Mouse (Mus musculus) forebrain, embryonic 12.5 days (tissue): ENCODE data around the gene Atp2b2. TPM values are rescaled to one million over a fixed set of nuclear protein-coding genes. Genes with fewer than 3 reads are reported as not detected.

Experiments
- ATAC-seq: fragments of 200-750 bp; cut with Nextera tagmentation; 2 replicates; pipeline ENCODE4 v1.8.0; 2017; ENCODE audit warnings: moderate TSS enrichment; ENCODE audit not compliant: low FRiP score
- H3K27ac ChIP-seq: fragments of 300-500 bp; sonication (generic); 2 replicates; pipeline ENCODE4 v1.5.1; 2016; ENCODE audit warnings: mild to moderate bottlenecking
- H3K27me3 ChIP-seq: fragments of 300-500 bp; sonication (generic); 2 replicates; pipeline ENCODE4 v1.6.1; 2016; ENCODE audit warnings: mild to moderate bottlenecking
- H3K36me3 ChIP-seq: fragments of 300-500 bp; sonication (generic); replicated peaks from 2 replicates; pipeline ENCODE4 v1.6.1; 2016; ENCODE audit warnings: mild to moderate bottlenecking
- H3K4me1 ChIP-seq: fragments of 300-500 bp; sonication (generic); 2 replicates; pipeline ENCODE4 v1.6.1; 2016
- H3K4me2 ChIP-seq: fragments of 300-500 bp; sonication (generic); 2 replicates; pipeline ENCODE4 v1.6.1; 2016; ENCODE audit warnings: mild to moderate bottlenecking, moderate library complexity
- H3K4me3 ChIP-seq: fragments of 300-500 bp; sonication (generic); replicated peaks from 2 replicates; pipeline ENCODE4 v1.5.1; 2016; ENCODE audit warnings: mild to moderate bottlenecking
- H3K9ac ChIP-seq: fragments of 300-500 bp; sonication (generic); 2 replicates; pipeline ENCODE4 v1.6.1; 2016; ENCODE audit warnings: mild to moderate bottlenecking
- H3K9me3 ChIP-seq: fragments of 300-500 bp; sonication (generic); 2 replicates; pipeline ENCODE4 v1.6.1; 2016
- WGBS: fragments of 180-500 bp; shearing (Covaris S2); methylation state at CpG from one replicate; pipeline ENCODE4 v1.1.7; 2016; 5-methylcytosine and 5-hydroxymethylcytosine counted together
- polyA plus RNA-seq: library from polyadenylated mRNA; unstranded; fragments of >200 nt; fragmentation: Nextera tagmentation; extraction: Ambion mirVana; gene quantifications from 2 replicates; pipeline ENCODE4 v1.2.1, GENCODE M21; 2016

Gene Atp2b2
- polyA plus RNA-seq, 1 experiment from 2014 or later: 8.0 TPM

DNA sequence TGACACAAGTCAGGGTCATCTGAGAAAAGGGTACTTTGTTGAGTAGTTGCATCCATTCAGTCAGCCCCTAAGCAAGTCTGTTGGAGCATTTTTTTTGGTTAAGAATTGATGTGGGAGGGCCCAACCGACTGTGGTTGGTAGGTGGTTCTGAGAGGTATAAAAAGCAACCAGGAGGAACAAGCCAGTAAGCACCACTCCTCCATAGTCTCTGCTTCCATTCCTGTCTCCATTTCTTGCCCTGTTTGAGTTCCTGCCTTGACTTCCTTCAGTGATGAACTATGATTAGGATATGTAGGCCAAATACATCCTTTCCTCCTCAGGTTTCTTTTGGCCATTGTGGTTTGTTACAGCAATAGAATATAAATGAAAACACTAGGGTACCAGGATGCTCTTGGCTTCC lies 299.3 kb downstream of the Atp2b2 start:
- peaks cover 12% of the 10 kb centered on the region for H3K4me1 ChIP-seq
- no peak overlapping the region for H3K4me3 ChIP-seq
- no peak overlapping the region for H3K27ac ChIP-seq
- H3K9ac ChIP-seq: no peak overlapping the region
- peaks cover 2% of the 10 kb centered on the region; the same call in 1 of the 2 replicates for H3K27me3 ChIP-seq
- H3K36me3 ChIP-seq: peaks cover 4% of the 10 kb centered on the region; the same call in 1 of the 2 replicates
- 50% methylated on average over 1 of the region's 1 CpGs for WGBS
- no peaks in the 10 kb centered on the region for H3K9me3 ChIP-seq
- H3K4me2 ChIP-seq: no peak overlapping the region
- ATAC-seq: no peak

DNA sequence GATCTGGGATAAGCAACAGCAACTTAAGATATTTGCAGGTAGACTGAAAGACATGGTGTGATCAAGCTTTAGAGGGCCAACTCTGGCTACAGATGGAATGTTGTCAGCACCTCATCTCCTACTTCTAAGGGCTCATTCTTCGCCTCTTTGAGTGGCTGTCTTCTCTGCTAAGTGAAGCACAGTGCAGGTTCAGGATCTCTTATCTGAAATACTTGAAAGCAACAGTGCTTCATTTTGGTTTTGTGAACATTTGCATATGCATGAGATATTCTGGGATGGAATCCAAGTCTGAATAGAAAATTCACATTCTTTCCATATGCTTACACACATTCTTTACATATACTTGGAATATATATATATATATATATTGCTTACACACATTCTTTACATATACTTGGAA lies 300.1 kb downstream of the Atp2b2 start:
- no peak overlapping the region for H3K27ac ChIP-seq
- WGBS: 84% methylated on average over 1 of the region's 1 CpGs
- peaks cover 12% of the 10 kb centered on the region for H3K4me1 ChIP-seq
- no peaks in the 10 kb centered on the region; the same call in 1 of the 2 replicates for H3K27me3 ChIP-seq
- H3K9me3 ChIP-seq: no peaks in the 10 kb centered on the region
- no peak for ATAC-seq
- H3K9ac ChIP-seq: no peak overlapping the region
- H3K4me3 ChIP-seq: no peak overlapping the region
- no peak overlapping the region for H3K4me2 ChIP-seq
- H3K36me3 ChIP-seq: peaks cover 12% of the 10 kb centered on the region

DNA sequence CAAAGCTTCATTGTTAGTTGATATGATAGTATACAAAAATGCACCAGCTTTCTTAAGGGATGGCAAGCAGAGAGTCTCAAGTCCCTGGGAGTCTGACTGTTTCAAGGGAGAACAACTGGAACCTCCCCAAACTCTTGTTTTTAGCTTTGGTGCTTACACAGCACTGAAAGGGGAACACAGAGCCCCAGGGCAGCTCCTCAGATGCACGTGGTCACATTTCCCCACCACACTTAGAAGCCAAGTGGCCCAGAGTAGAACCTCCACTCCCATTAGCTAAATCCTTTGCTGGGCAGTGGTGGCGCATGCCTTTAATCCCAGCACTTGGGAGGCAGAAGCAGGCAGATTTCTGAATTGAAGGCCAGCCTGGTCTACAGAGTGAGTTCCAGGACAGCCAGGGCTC lies 301.0 kb downstream of the Atp2b2 start:
- Histone ChIP-seq H3K27me3 (no peaks in the 10 kb centered on the region; the same call in 1 of the 2 replicates), H3K9ac (no peak overlapping the region), H3K36me3 (peaks cover 17% of the 10 kb centered on the region), H3K27ac (no peak overlapping the region), H3K9me3 (no peaks in the 10 kb centered on the region), H3K4me1 (peaks cover 12% of the 10 kb centered on the region), H3K4me3 (no peak overlapping the region), H3K4me2 (no peak overlapping the region)
- WGBS: 62% methylated on average over 2 of the region's 2 CpGs
- ATAC-seq: no peak

DNA sequence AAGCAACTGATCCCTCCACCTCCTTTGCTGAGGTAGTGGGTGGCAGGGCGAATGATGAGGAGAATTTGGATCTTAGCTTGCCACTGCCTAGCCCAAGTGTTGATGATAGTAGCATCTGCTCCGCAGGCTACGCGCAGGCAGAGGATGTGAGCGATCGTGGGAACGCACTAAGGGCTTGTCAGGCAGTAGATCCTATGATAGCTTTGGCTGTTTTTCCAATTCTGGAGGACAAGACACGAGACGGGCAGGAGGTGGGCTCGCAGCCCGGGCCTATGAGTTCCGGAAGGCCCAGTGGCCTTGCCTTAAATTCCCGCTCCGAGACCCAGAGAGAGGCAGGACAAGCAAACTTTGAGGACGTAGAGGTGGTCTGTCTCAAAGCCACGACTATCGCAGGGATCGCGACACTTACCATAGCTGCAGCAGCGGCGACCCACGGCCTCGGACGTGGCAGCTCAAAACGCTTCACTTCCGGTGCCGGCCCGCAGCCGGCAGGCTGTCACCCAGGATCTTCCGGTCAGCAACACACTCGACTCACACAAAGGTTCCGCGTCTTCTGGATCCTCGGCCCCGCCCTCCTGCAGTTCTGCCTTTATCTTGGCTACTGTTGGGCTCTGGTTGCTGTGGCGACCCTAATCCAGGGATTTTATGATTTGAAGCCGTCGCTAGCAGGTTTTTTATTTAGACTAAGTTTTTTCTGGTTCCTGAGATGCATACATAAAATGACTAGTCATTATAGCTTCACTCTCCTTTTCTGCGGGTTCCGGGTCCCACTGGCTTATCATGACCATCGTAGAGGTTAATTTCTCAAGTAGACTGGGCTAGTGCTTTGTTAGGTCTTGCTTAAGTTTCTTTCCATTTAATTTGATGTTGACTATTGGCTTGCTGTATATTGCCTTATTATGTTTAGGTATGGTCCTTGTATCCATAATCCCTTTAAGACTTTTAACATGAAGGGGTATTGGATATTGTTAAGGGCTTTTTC lies 301.9 kb downstream of the Atp2b2 start, which contains the start of gene Sec13:
Gene Sec13 (minus strand): TSS at position 508 of the 982 bp plus-strand sequence.
- H3K27ac ChIP-seq: 0 out of 2 replicates have a peak within 1 kb of the TSS, but pooled peaks have one; percentile 62
- 7% methylated on average over 41 of the region's 41 CpGs for WGBS
- H3K27me3 ChIP-seq: no peaks in the 10 kb centered on the region; the same call in 1 of the 2 replicates
- peak; percentile 91 for ATAC-seq
- H3K36me3 ChIP-seq: peaks cover 26% of the 10 kb centered on the region
- H3K4me3 ChIP-seq: peak within 1 kb of the TSS; percentile 83
- peak within 1 kb of the TSS; percentile 81 for H3K9ac ChIP-seq
- H3K9me3 ChIP-seq: no peaks in the 10 kb centered on the region
- H3K4me2 ChIP-seq: peak within 1 kb of the TSS; percentile 83
- H3K4me1 ChIP-seq: peaks cover 12% of the 10 kb centered on the region

DNA sequence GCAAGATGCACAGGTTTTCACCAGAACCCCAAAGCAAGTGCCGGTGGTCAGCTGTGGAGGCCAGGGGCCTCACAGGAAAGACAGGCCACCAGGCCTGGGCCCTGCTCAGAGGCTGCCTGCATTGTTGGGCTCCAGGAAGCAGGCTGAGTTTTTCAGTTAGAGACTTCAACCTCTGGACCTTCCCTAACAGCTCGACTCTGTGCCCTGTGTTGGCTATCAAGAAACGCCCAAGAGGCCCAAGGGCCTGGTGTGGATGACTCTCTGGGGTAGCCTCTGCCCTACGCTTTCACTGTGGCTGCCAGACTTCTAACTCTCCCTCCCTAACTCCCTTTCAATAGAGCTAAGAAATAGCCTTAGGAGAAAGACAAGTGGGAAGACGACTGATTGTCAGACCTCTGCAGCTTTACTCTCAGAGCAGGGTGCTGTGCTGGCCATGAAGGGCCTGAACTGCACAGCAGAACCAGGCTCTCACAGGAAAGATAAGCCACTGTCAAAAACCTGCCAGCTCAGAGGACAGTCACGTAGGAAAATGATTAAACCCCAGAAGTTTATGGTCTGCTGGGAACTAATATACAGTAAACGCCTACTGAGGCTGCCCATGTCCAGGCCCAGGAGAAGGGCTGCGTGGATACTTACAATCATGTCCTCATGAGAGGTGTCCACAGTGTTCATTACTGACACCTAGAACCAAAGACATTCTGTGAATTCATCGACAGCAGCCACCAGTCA lies 304.9 kb downstream of the Atp2b2 start:
- H3K4me2 ChIP-seq: no peak overlapping the region
- H3K36me3 ChIP-seq: peaks cover 55% of the 10 kb centered on the region
- no peaks in the 10 kb centered on the region for H3K9me3 ChIP-seq
- no peak overlapping the region for H3K4me3 ChIP-seq
- 89% methylated on average over 9 of the region's 9 CpGs for WGBS
- H3K9ac ChIP-seq: no peak overlapping the region
- peaks cover 12% of the 10 kb centered on the region for H3K4me1 ChIP-seq
- H3K27ac ChIP-seq: no peak overlapping the region
- H3K27me3 ChIP-seq: no peaks in the 10 kb centered on the region
- no peak for ATAC-seq

DNA sequence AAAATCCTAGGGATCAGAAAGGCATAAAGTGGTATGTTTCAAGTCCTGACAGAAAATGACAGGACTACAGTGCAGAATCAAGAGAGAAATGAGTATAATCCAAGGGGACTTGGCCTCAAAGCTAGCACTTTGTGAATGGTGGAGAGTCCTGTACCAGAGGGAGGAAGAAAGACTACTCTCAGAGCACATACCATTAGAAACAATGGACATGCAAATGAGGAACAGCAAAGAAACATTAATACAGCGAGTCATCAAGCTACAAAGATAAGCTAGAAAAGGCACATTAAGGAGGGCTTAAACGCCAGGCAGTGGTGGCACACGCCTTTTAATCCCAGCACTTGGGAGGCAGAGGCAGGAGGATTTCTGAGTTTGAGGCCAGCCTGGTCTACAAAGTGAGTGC lies 311.1 kb downstream of the Atp2b2 start:
- Histone ChIP-seq H3K27me3 (no peaks in the 10 kb centered on the region), H3K4me3 (no peak overlapping the region), H3K4me1 (no peaks in the 10 kb centered on the region), H3K9ac (no peak overlapping the region), H3K9me3 (no peaks in the 10 kb centered on the region), H3K27ac (no peak overlapping the region), H3K36me3 (peaks cover 99% of the 10 kb centered on the region), H3K4me2 (no peak overlapping the region)
- no peak for ATAC-seq
- 90% methylated on average over 3 of the region's 3 CpGs for WGBS

DNA sequence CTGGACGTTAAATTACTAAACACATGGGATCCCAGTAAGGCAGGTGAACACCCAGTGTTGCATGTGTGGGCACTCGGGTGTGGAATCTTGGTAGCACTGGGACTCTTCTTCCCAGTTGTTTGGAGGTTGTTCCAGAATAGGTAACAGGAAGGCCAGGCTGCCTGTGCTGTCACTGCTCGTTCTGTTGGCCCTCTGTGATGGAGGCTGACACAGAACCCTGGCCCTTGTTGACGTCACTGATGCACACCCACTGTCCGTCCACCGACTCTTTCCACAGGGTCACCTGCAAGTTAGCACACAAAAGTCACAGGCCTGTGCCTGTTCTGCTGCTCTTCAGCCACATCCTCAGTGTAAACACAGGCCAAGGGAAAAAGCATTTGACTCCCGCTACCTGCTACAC lies 314.2 kb downstream of the Atp2b2 start:
- peaks cover 82% of the 10 kb centered on the region for H3K36me3 ChIP-seq
- H3K4me2 ChIP-seq: no peak overlapping the region
- WGBS: 91% methylated on average over 7 of the region's 7 CpGs
- no peaks in the 10 kb centered on the region for H3K4me1 ChIP-seq
- no peak overlapping the region for H3K27ac ChIP-seq
- H3K9ac ChIP-seq: no peak overlapping the region
- H3K27me3 ChIP-seq: no peaks in the 10 kb centered on the region
- H3K9me3 ChIP-seq: no peaks in the 10 kb centered on the region
- no peak overlapping the region for H3K4me3 ChIP-seq
- no peak for ATAC-seq

DNA sequence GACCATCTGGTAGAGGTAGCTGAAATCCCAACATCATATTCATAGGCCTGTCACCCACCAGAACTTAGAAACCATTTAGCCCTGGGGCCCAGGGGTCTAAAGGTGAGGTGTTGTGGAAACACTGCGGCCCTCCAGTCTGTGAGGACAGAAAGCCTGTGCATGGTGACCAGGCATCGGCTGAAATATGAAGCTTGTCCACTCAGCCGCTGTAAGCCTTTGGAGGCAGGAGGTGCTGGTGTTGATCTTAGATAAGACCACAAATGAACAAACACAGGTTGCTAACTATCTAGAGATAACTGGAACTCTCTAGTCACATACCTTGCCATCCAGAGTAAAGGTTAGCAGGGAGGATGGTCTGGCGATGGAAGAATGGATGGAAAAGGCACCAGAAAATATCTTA lies 321.4 kb downstream of the Atp2b2 start:
- no peaks in the 10 kb centered on the region for H3K9me3 ChIP-seq
- H3K27me3 ChIP-seq: no peaks in the 10 kb centered on the region
- H3K4me2 ChIP-seq: no peak overlapping the region
- WGBS: 94% methylated on average over 4 of the region's 4 CpGs
- ATAC-seq: no peak
- no peaks in the 10 kb centered on the region for H3K4me1 ChIP-seq
- H3K27ac ChIP-seq: no peak overlapping the region
- H3K9ac ChIP-seq: no peak overlapping the region
- no peak overlapping the region for H3K4me3 ChIP-seq
- peaks cover 54% of the 10 kb centered on the region for H3K36me3 ChIP-seq

DNA sequence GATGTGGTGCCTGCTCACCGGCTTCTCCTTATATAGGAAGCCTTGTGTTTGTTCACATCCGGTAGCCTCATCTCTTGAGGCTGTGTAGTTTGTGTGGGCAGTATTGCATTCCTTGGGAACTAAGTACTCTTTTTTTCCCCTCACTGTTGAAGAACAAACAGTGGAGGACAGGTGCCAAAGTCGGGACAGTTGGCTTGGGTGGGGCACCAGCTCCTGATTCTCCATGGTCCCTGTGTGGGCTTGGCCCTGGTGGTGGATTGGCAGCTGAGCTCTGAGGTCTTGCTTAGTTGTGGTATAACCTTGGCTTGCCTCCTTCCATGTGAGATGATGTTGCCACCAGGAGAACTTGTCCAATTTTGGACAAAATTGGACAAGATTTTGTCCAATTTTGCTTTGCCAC lies 322.5 kb downstream of the Atp2b2 start, which contains the start of gene Ghrl:
Gene Ghrl (minus strand): TSS at position 3 of the 400 bp plus-strand sequence.
- Histone ChIP-seq H3K36me3 (peaks cover 60% of the 10 kb centered on the region), H3K4me3 (no peak within 1 kb of the TSS), H3K4me1 (no peaks in the 10 kb centered on the region), H3K9ac (no peak within 1 kb of the TSS), H3K27ac (no peak within 1 kb of the TSS), H3K9me3 (no peaks in the 10 kb centered on the region), H3K4me2 (no peak within 1 kb of the TSS), H3K27me3 (no peaks in the 10 kb centered on the region)
- WGBS: 95% methylated on average over 3 of the region's 3 CpGs
- no peak for ATAC-seq

DNA sequence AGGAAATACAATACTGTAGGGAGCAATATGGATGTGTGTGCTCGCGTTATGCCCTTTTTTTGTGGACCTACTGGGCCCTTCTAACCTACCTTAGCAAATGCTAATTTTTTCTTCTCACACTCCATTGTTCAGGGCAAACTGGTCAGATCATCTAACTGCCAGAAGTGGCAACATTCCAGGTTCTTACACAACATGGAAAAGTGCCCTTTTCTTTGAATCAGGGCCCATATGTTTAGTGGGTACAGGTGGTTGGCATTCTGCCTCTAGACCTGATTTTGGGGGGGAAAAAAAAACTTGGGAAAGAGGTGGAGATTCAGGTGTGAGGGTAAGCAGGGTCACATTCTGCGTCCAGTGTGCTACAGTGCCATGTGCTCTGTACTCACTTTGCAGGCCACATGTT lies 324.9 kb downstream of the Atp2b2 start:
- no peak for ATAC-seq
- 91% methylated on average over 3 of the region's 3 CpGs for WGBS
- peaks cover 75% of the 10 kb centered on the region for H3K36me3 ChIP-seq
- H3K4me2 ChIP-seq: no peak overlapping the region
- H3K9ac ChIP-seq: no peak overlapping the region
- no peak overlapping the region for H3K4me3 ChIP-seq
- H3K9me3 ChIP-seq: no peaks in the 10 kb centered on the region
- H3K27ac ChIP-seq: no peak overlapping the region
- H3K27me3 ChIP-seq: no peaks in the 10 kb centered on the region
- H3K4me1 ChIP-seq: no peaks in the 10 kb centered on the region

DNA sequence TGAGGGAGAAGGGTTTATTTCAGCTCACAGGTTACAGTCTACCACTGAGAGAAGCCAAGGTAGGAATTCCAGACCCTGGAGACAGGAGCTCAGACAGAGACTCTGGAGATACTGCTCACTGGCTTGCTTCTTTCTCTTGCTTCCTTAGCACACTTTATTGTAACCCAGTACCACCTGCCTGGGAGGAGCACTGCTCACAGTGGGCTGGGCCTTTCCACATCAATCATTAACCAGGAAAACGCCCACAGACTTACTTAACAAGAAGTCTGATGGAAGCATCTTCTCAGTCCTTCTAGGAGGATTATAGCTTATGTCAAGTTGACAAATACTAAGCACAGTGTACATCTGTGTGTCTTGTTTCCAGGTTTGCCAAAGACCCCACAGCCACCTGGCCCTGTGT lies 327.6 kb downstream of the Atp2b2 start:
- H3K27ac ChIP-seq: no peak overlapping the region
- H3K9ac ChIP-seq: no peak overlapping the region
- H3K4me2 ChIP-seq: no peak overlapping the region
- H3K4me3 ChIP-seq: no peak overlapping the region
- no peaks in the 10 kb centered on the region for H3K27me3 ChIP-seq
- H3K4me1 ChIP-seq: no peaks in the 10 kb centered on the region
- H3K36me3 ChIP-seq: peaks cover 93% of the 10 kb centered on the region
- no peaks in the 10 kb centered on the region for H3K9me3 ChIP-seq
- no peak for ATAC-seq
- WGBS: 84% methylated on average over 1 of the region's 1 CpGs

DNA sequence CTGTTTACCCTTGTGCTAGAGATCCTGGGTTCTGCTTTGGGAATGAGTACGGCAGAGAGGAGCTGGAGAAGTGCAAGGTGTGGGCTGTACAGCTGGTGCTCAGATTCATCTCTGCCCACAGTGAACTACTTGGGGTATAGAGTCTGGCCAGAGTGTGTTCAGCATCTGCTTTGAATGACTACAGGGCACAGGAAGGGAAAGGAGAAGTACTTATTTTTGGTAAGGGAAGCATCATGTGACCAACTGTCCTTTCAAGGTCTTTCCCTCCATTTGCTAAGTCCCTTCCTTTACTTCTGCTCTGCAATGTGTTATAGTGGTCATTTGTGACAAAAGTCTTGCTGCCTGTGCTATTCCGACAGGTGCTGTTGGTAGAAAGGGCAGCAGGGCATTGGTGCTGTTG lies 328.1 kb downstream of the Atp2b2 start:
- Histone ChIP-seq H3K27ac (no peak overlapping the region), H3K4me2 (no peak overlapping the region), H3K4me1 (no peaks in the 10 kb centered on the region), H3K9ac (no peak overlapping the region), H3K36me3 (peaks cover 93% of the 10 kb centered on the region), H3K4me3 (no peak overlapping the region), H3K27me3 (no peaks in the 10 kb centered on the region), H3K9me3 (no peaks in the 10 kb centered on the region)
- WGBS: 93% methylated on average over 2 of the region's 2 CpGs
- ATAC-seq: no peak
